Mouse (Mus musculus) limb, embryonic 13.5 days (tissue): ENCODE data around the gene Cox18. TPM values are rescaled to one million over a fixed set of nuclear protein-coding genes. Genes with fewer than 3 reads are reported as not detected.

Source experiments
- polyA plus RNA-seq: library from polyadenylated mRNA; unstranded; fragments of >200 nt; fragmentation: Nextera tagmentation; extraction: Ambion mirVana; gene quantifications from 2 replicates; pipeline ENCODE4 v1.2.1, GENCODE M21; 2015

Cox18 gene
- polyA plus RNA-seq, 1 experiment from 2014 or later = 36.8 TPM

Other genes with a start within 250 kb of the Cox18 start
- 25.0 and 27.2 TPM in 2 replicates for gene Ankrd17, start 142.6 kb upstream of the Cox18 start, polyA plus RNA-seq
- 7.1 and 7.8 TPM in 2 replicates for gene Gm9958, start 143.2 kb upstream of the Cox18 start, polyA plus RNA-seq
- 1.0 and 6.4 TPM in 2 replicates for gene Alb, start 236.9 kb upstream of the Cox18 start, polyA plus RNA-seq